Mouse (Mus musculus): ENCODE data around the gene Prap1. TPM values are rescaled to one million over a fixed set of nuclear protein-coding genes. Genes with fewer than 3 reads are reported as not detected.

Gene Prap1
- polyA plus RNA-seq, 1 experiment from 2014 or later, result 0.74 TPM

- no peaks in the 10 kb centered on the region for H3K36me3 ChIP-seq (replicated peaks)
- ATAC-seq (ENCODE audit: insufficient read depth), result no peak
- peak overlapping the region; percentile 40 for H3K4me2 ChIP-seq
- 3% methylated on average over 47 of the region's 47 CpGs for WGBS (ENCODE audit: insufficient replicate concordance)
- H3K9ac ChIP-seq, result no peak overlapping the region
- no peaks in the 10 kb centered on the region for H3K9me3 ChIP-seq (replicated peaks)
- 0 out of 2 replicates have a peak, but pooled peaks cover 4% of the 10 kb centered on the region for H3K4me1 ChIP-seq (replicated peaks)
- no peak overlapping the region for H3K27ac ChIP-seq (replicated peaks)
- no peak overlapping the region for H3K4me3 ChIP-seq (replicated peaks)
- H3K27me3 ChIP-seq, result peaks cover 95% of the 10 kb centered on the region
These were observed 32.0 kb upstream of the Prap1 start for GRCm38 (mm10) chr7:140060936-140061831.

- H3K9ac ChIP-seq, result no peak overlapping the region
- 0 out of 2 replicates have a peak, but pooled peaks cover 4% of the 10 kb centered on the region for H3K4me1 ChIP-seq (replicated peaks)
- no peak overlapping the region for H3K4me2 ChIP-seq
- no peaks in the 10 kb centered on the region for H3K36me3 ChIP-seq (replicated peaks)
- WGBS (ENCODE audit: insufficient replicate concordance), result 7% methylated on average over 6 of the region's 6 CpGs
- H3K4me3 ChIP-seq (replicated peaks), result no peak overlapping the region
- peaks cover 89% of the 10 kb centered on the region for H3K27me3 ChIP-seq
- H3K27ac ChIP-seq (replicated peaks), result no peak overlapping the region
- no peaks in the 10 kb centered on the region for H3K9me3 ChIP-seq (replicated peaks)
- no peak for ATAC-seq (ENCODE audit: insufficient read depth)
These were observed 31.4 kb upstream of the Prap1 start for GRCm38 (mm10) chr7:140061832-140062130.

- Histone ChIP-seq H3K4me3 (replicated peaks) (no peak overlapping the region), H3K27ac (replicated peaks) (no peak overlapping the region), H3K36me3 (replicated peaks) (no peaks in the 10 kb centered on the region), H3K4me1 (replicated peaks) (0 out of 2 replicates have a peak, but pooled peaks cover 4% of the 10 kb centered on the region), H3K9ac (no peak overlapping the region), H3K27me3 (peaks cover 83% of the 10 kb centered on the region), H3K4me2 (no peak overlapping the region), H3K9me3 (replicated peaks) (no peaks in the 10 kb centered on the region)
- 16% methylated on average over 11 of the region's 11 CpGs for WGBS (ENCODE audit: insufficient replicate concordance)
- ATAC-seq (ENCODE audit: insufficient read depth), result no peak
These were observed 30.9 kb upstream of the Prap1 start for GRCm38 (mm10) chr7:140062307-140062706.

GRCm38 (mm10) chr7:140063092-140063491 is 30.1 kb upstream of the Prap1 start:
- Histone ChIP-seq H3K4me1 (replicated peaks) (0 out of 2 replicates have a peak, but pooled peaks cover 4% of the 10 kb centered on the region), H3K4me2 (no peak overlapping the region), H3K9me3 (replicated peaks) (no peaks in the 10 kb centered on the region), H3K9ac (no peak overlapping the region), H3K27me3 (peaks cover 75% of the 10 kb centered on the region), H3K27ac (replicated peaks) (no peak overlapping the region), H3K36me3 (replicated peaks) (no peaks in the 10 kb centered on the region), H3K4me3 (replicated peaks) (no peak overlapping the region)
- WGBS (ENCODE audit: insufficient replicate concordance), result 18% methylated on average over 7 of the region's 7 CpGs
- no peak for ATAC-seq (ENCODE audit: insufficient read depth)

GRCm38 (mm10) chr7:140067397-140067796 is 25.8 kb upstream of the Prap1 start:
- H3K9ac ChIP-seq, result no peak overlapping the region
- H3K36me3 ChIP-seq (replicated peaks), result no peaks in the 10 kb centered on the region
- H3K9me3 ChIP-seq (replicated peaks), result no peaks in the 10 kb centered on the region
- no peak overlapping the region for H3K27ac ChIP-seq (replicated peaks)
- H3K4me3 ChIP-seq (replicated peaks), result no peak overlapping the region
- 38% methylated on average over 6 of the region's 6 CpGs for WGBS (ENCODE audit: insufficient replicate concordance)
- peaks cover 54% of the 10 kb centered on the region for H3K27me3 ChIP-seq
- no peak overlapping the region for H3K4me2 ChIP-seq
- ATAC-seq (ENCODE audit: insufficient read depth), result no peak
- H3K4me1 ChIP-seq (replicated peaks), result no peaks in the 10 kb centered on the region

GRCm38 (mm10) chr7:140070042-140070711 is 23.0 kb upstream of the Prap1 start:
- Histone ChIP-seq H3K4me2 (peak overlapping the region; percentile 50), H3K4me3 (replicated peaks) (peak overlapping the region; percentile 29), H3K27ac (replicated peaks) (no peak overlapping the region), H3K9me3 (replicated peaks) (no peaks in the 10 kb centered on the region), H3K4me1 (replicated peaks) (no peaks in the 10 kb centered on the region), H3K36me3 (replicated peaks) (no peaks in the 10 kb centered on the region), H3K27me3 (peaks cover 32% of the 10 kb centered on the region), H3K9ac (no peak overlapping the region)
- 27% methylated on average over 39 of the region's 39 CpGs for WGBS (ENCODE audit: insufficient replicate concordance)
- ATAC-seq (ENCODE audit: insufficient read depth), result no peak

- H3K36me3 ChIP-seq (replicated peaks), result no peaks in the 10 kb centered on the region
- H3K27ac ChIP-seq (replicated peaks), result no peak overlapping the region
- H3K9me3 ChIP-seq (replicated peaks), result no peaks in the 10 kb centered on the region
- no peaks in the 10 kb centered on the region for H3K4me1 ChIP-seq (replicated peaks)
- no peak for ATAC-seq (ENCODE audit: insufficient read depth)
- peaks cover 43% of the 10 kb centered on the region for H3K27me3 ChIP-seq
- H3K4me2 ChIP-seq, result no peak overlapping the region
- 50% methylated on average over 6 of the region's 6 CpGs for WGBS (ENCODE audit: insufficient replicate concordance)
- H3K9ac ChIP-seq, result no peak overlapping the region
- no peak overlapping the region for H3K4me3 ChIP-seq (replicated peaks)
These were observed 15.5 kb upstream of the Prap1 start for GRCm38 (mm10) chr7:140077698-140078097.

- Histone ChIP-seq H3K4me3 (replicated peaks) (no peak overlapping the region), H3K4me2 (no peak overlapping the region), H3K27ac (replicated peaks) (no peak overlapping the region), H3K9me3 (replicated peaks) (no peaks in the 10 kb centered on the region), H3K27me3 (peaks cover 46% of the 10 kb centered on the region), H3K9ac (no peak overlapping the region), H3K36me3 (replicated peaks) (no peaks in the 10 kb centered on the region), H3K4me1 (replicated peaks) (no peaks in the 10 kb centered on the region)
- ATAC-seq (ENCODE audit: insufficient read depth), result no peak
- 5% methylated on average over 5 of the region's 5 CpGs for WGBS (ENCODE audit: insufficient replicate concordance)
These were observed 14.5 kb upstream of the Prap1 start for GRCm38 (mm10) chr7:140078711-140079110.

GRCm38 (mm10) chr7:140080503-140081156 is 12.6 kb upstream of the Prap1 start:
- Histone ChIP-seq H3K27me3 (peaks cover 48% of the 10 kb centered on the region), H3K27ac (replicated peaks) (no peak overlapping the region), H3K36me3 (replicated peaks) (no peaks in the 10 kb centered on the region), H3K4me1 (replicated peaks) (no peaks in the 10 kb centered on the region), H3K9me3 (replicated peaks) (no peaks in the 10 kb centered on the region), H3K4me2 (no peak overlapping the region), H3K4me3 (replicated peaks) (no peak overlapping the region), H3K9ac (no peak overlapping the region)
- 6% methylated on average over 24 of the region's 24 CpGs for WGBS (ENCODE audit: insufficient replicate concordance)
- no peak for ATAC-seq (ENCODE audit: insufficient read depth)

GRCm38 (mm10) chr7:140081408-140082241 is 11.6 kb upstream of the Prap1 start:
- no peaks in the 10 kb centered on the region for H3K36me3 ChIP-seq (replicated peaks)
- 21% methylated on average over 20 of the region's 20 CpGs for WGBS (ENCODE audit: insufficient replicate concordance)
- H3K27me3 ChIP-seq, result peaks cover 48% of the 10 kb centered on the region
- no peak for ATAC-seq (ENCODE audit: insufficient read depth)
- H3K9me3 ChIP-seq (replicated peaks), result no peaks in the 10 kb centered on the region
- H3K4me1 ChIP-seq (replicated peaks), result no peaks in the 10 kb centered on the region
- H3K4me3 ChIP-seq (replicated peaks), result no peak overlapping the region
- H3K27ac ChIP-seq (replicated peaks), result no peak overlapping the region
- no peak overlapping the region for H3K4me2 ChIP-seq
- H3K9ac ChIP-seq, result no peak overlapping the region

Data from liver, embryonic 15.5 days (tissue).